Comparison of ENCODE assay signal across 12 mouse cellular contexts in genomic region chr2:25884756-25885155, GRCm38 (mm10).
"Had no signal": no experiment of that assay in that cellular context is flagged by ENCODE, and none has a peak within 500 bp of the region (broad histone marks: within the 10 kb centered on the region; RNA-seq: fewer than 3 reads in every experiment).

No protein-coding gene starts in this region.

- DNase-seq: retina, postnatal 1 day; right cerebral cortex, adult 18-20 months; right cerebral cortex, postnatal 14 days; right cerebral cortex, postnatal 25 days; right cerebral cortex, postnatal 4 days; spleen, adult 18-20 months; thymus, adult 18-20 months; thymus, adult 2 months; thymus, postnatal 14 days; thymus, postnatal 25 days; thymus, postnatal 36 days; thymus, postnatal 4 days had no signal
